Mouse (Mus musculus) cerebellum, adult 18-20 months (tissue): ENCODE results near the gene Dnase2a.
A peak's percentile ranks its signal among the peaks of the same experiment; 100 is the strongest.

Experiments used
- DNase-seq, 2 experiments: peaks; one replicate each; pipeline ENCODE4 v3.0.0; 2021

The Dnase2a gene

GRCm38 (mm10) chr8:84909162-84909767 lies 905 bp downstream of the Dnase2a start:
- DNase-seq, result no peak

- no peak for DNase-seq
Observed at GRCm38 (mm10) chr8:84909949-84910348, 1.6 kb downstream of the Dnase2a start.

- peak; percentile 78 to 86 for DNase-seq
Observed at GRCm38 (mm10) chr8:84910551-84910950, 2.2 kb downstream of the Dnase2a start.

GRCm38 (mm10) chr8:84911854-84912253 lies 3.5 kb downstream of the Dnase2a start:
- no peak for DNase-seq

GRCm38 (mm10) chr8:84912391-84912790 lies 4.0 kb downstream of the Dnase2a start:
- DNase-seq, result no peak

- DNase-seq, result peak; percentile 88 to 90
Observed at GRCm38 (mm10) chr8:84912895-84913501, 4.6 kb downstream of the Dnase2a start.

- no peak for DNase-seq
Observed at GRCm38 (mm10) chr8:84913502-84913900, 5.1 kb downstream of the Dnase2a start.

GRCm38 (mm10) chr8:84913960-84914359 lies 5.6 kb downstream of the Dnase2a start:
- no peak for DNase-seq

GRCm38 (mm10) chr8:84915269-84915668 lies 6.9 kb downstream of the Dnase2a start:
- DNase-seq, result no peak

GRCm38 (mm10) chr8:84917781-84918180 lies 9.4 kb downstream of the Dnase2a start:
- DNase-seq, result no peak

- DNase-seq, result no peak
Observed at GRCm38 (mm10) chr8:84918646-84919045, 10.3 kb downstream of the Dnase2a start.

GRCm38 (mm10) chr8:84921596-84921995 lies 13.2 kb downstream of the Dnase2a start:
- no peak for DNase-seq

GRCm38 (mm10) chr8:84925557-84925956 lies 17.2 kb downstream of the Dnase2a start:
- no peak for DNase-seq

GRCm38 (mm10) chr8:84927513-84927912 lies 19.2 kb downstream of the Dnase2a start:
- DNase-seq, result no peak

- DNase-seq, result peak; percentile 86 to 88
Observed at GRCm38 (mm10) chr8:84928456-84929306, 20.3 kb downstream of the Dnase2a start.

- DNase-seq, result no peak
Observed at GRCm38 (mm10) chr8:84930582-84930981, 22.2 kb downstream of the Dnase2a start.

GRCm38 (mm10) chr8:84933767-84934559 lies 25.6 kb downstream of the Dnase2a start:
- DNase-seq, result no peak

- peak; percentile 84 to 90 for DNase-seq
Observed at GRCm38 (mm10) chr8:84934860-84935259, 26.5 kb downstream of the Dnase2a start.

- DNase-seq, result peak; percentile 60 to 66
Observed at GRCm38 (mm10) chr8:84935489-84935888, 27.1 kb downstream of the Dnase2a start.

- peak in 1 of 2 experiments; percentile 51 for DNase-seq
Observed at GRCm38 (mm10) chr8:84936041-84936961, 27.9 kb downstream of the Dnase2a start.

GRCm38 (mm10) chr8:84936962-84937546 lies 28.7 kb downstream of the Dnase2a start, which contains the start of gene Mast1:
TSS of gene Mast1 (minus strand) at chr8:84937359.
- DNase-seq, result peak; percentile 87 to 93
